Mouse (Mus musculus): Measurements from ENCODE around the gene Gm49342.

Gm49342 gene

DNA sequence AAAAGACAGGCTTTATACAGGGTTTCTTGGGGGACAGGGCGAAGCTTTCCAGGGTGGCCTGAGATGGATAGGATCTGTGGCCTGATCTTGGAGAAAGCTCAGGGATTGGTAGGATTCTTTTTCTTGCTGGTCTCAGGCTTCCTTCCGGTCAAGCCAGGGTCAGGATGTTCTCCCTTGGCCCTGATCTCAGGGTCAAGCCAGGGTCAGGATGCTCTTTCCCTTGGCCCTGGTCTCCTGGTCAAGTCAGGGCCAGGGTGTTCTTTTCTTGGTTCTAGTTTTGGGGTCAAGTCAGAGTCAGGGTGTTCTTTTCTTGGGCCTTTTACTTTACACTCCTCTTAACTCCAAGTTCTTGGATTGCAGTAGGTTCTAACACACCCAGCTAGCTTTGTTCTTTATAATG is 43.4 kb downstream of the Gm49342 start:
- DNase-seq = peak; percentile 33 to 44

GRCm38 (mm10) chr14:50991037-50991436 is 46.7 kb downstream of the Gm49342 start:
- DNase-seq = peak; percentile 24 to 85

DNA sequence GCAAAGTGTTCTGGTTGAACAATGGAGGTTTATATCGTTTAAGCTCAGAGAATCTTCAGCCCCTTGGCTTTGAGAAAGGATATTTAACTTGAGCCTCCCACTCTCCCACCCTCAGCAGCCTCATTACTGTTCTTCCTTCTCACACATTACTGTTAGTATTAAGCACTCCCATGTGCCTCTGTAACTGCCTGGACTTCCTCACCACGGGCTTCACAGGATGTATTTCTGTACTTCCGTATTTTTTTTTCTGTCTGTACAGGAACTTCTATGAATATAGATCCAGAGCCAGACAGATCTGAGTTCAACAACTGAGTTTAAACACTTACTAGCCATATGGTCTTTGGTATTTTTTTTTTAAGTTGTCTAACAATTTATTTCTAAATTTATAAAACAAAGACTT is 52.8 kb downstream of the Gm49342 start:
- no peak for DNase-seq

- DNase-seq = peak; percentile 52 to 58
Measured at GRCm38 (mm10) chr14:50997999-50998666, 53.8 kb downstream of the Gm49342 start.

DNA sequence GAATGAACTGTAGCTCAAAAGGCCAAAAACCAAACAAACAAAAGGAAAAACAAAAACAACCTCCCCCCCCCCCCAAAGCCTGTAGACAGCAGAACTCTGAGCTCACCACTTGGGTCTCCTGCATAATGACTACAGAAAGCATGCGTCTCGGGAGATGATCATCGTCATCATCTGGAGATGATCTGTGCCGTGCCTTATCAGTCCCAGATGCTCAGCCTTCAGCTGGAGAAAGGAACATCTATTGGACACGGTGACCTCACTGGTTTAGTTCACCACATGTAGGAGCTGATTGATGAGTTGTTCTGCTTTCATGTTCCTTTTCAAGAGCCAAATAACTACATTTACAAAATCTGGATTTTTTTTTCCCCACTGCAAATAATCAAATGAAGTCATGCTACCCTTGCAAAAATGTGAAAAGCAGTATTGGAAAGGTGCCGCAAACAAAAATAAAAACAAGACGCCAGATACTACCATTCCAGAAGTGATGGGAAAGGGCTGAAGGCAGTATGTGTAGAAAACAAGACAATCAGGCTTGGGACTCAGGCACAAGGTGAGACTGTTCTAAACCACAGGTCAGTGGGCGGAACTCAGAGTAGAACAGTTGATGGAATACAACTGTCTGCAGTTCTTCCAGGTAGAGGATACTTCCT is 63.0 kb downstream of the Gm49342 start, which contains the start of gene Rnase10:
Gene Rnase10 (plus strand): TSS at position 600 of the 650 bp plus-strand sequence.
- no peak for DNase-seq

- DNase-seq = peak; percentile 23 to 35
Measured at GRCm38 (mm10) chr14:51007914-51008713, 63.8 kb downstream of the Gm49342 start.

DNA sequence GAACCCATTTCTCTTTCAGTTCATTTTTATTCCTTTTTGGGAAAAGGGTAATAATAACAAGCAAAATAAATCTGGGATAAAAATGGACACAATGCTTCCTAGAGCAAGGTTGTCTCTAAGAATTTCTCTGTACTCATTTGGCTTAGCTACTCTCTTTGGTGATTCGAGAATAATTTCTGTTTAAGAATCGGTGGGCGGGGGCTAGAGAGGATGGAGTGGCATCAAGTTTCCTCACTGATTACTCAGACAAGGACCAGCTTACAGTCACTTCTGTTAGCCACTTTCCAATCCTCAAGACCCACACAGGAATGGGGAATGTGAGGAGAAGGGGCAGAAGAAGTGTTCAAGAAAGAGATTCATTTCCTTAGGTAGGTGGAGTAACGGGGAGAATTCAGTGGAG is 64.5 kb downstream of the Gm49342 start:
- no peak for DNase-seq

DNA sequence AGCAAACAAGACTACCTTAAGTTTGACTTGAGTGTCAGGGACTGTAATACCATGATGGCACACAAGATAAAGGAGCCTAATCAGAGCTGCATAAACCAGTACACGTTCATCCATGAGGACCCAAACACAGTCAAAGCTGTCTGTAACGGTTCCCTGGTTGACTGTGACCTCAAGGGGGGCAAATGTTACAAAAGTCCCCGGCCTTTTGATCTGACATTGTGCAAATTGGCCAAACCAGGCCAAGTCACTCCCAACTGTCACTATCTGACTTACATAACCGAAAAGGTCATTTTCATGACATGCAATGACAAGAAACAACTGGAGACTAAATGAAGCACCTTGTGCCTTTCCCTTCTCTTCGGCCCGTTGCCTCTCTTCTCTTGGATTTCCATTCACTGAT is 65.3 kb downstream of the Gm49342 start:
- no peak for DNase-seq
